Mouse (Mus musculus) limb, embryonic 10.5 days (tissue): ENCODE data around the gene Dusp15. TPM values are rescaled to one million over a fixed set of nuclear protein-coding genes. Genes with fewer than 3 reads are reported as not detected.

ENCODE experiments used
- DNase-seq: peaks from one replicate; pipeline ENCODE4 v3.0.0-alpha.2; 2017; ENCODE audit warnings: low spot score
- H3K27ac ChIP-seq: fragments of 300-500 bp; sonication (generic); 2 replicates; pipeline ENCODE4 v1.5.1; 2016; ENCODE audit warnings: mild to moderate bottlenecking
- H3K27me3 ChIP-seq: fragments of 300-500 bp; sonication (generic); 2 replicates; pipeline ENCODE4 v1.6.1; 2016; ENCODE audit warnings: low read depth, mild to moderate bottlenecking; ENCODE audit not compliant: poor library complexity, severe bottlenecking
- H3K36me3 ChIP-seq: fragments of 300-500 bp; sonication (generic); 2 replicates; pipeline ENCODE4 v1.6.1; 2016; ENCODE audit warnings: mild to moderate bottlenecking, moderate library complexity
- H3K4me1 ChIP-seq: fragments of 300-500 bp; sonication (generic); 2 replicates; pipeline ENCODE4 v1.6.1; 2016
- H3K4me3 ChIP-seq: fragments of 300-500 bp; sonication (generic); 2 replicates; pipeline ENCODE4 v1.5.1; 2016; ENCODE audit warnings: mild to moderate bottlenecking, moderate library complexity
- H3K9me3 ChIP-seq: fragments of 300-500 bp; sonication (generic); replicated peaks from 2 replicates; pipeline ENCODE4 v1.6.1; 2016; ENCODE audit warnings: mild to moderate bottlenecking
- WGBS: fragments of 180-500 bp; shearing (Covaris S2); methylation state at CpG from one replicate; pipeline ENCODE4 v1.1.7; 2016; 5-methylcytosine and 5-hydroxymethylcytosine counted together
- polyA plus RNA-seq: library from polyadenylated mRNA; unstranded; fragments of >200 nt; fragmentation: Nextera tagmentation; extraction: Ambion mirVana; gene quantifications from 2 replicates; pipeline ENCODE4 v1.2.1, GENCODE M21; 2016

The Dusp15 gene
- polyA plus RNA-seq = 0.58 and 0.68 TPM in 2 replicates

GRCm38 (mm10) chr2:152951065-152951849, at the start of gene Dusp15:
Gene Dusp15, minus strand, starts transcription at chr2:152951698.
- peak within 1 kb of the TSS; percentile 81 for H3K27ac ChIP-seq
- H3K9me3 ChIP-seq = no peaks in the 10 kb centered on the region
- peaks cover 32% of the 10 kb centered on the region for H3K4me1 ChIP-seq
- DNase-seq = peak; percentile 69
- no peaks in the 10 kb centered on the region for H3K36me3 ChIP-seq
- H3K27me3 ChIP-seq = peaks cover 86% of the 10 kb centered on the region
- 2% methylated on average over 54 of the region's 54 CpGs for WGBS
- peak within 1 kb of the TSS; percentile 65 for H3K4me3 ChIP-seq

GRCm38 (mm10) chr2:152997046-152997445, 45.5 kb upstream of the Dusp15 start:
- H3K27me3 ChIP-seq = no peaks in the 10 kb centered on the region; the same call in 1 of the 2 replicates
- no peaks in the 10 kb centered on the region for H3K4me1 ChIP-seq
- no peak for DNase-seq
- H3K4me3 ChIP-seq = no peak overlapping the region
- H3K36me3 ChIP-seq = no peaks in the 10 kb centered on the region
- 67% methylated on average over 4 of the region's 4 CpGs for WGBS
- no peaks in the 10 kb centered on the region for H3K9me3 ChIP-seq
- no peak overlapping the region for H3K27ac ChIP-seq

GRCm38 (mm10) chr2:152991529-152991928, 40.0 kb upstream of the Dusp15 start:
- WGBS = 90% methylated on average over 9 of the region's 9 CpGs

DNA sequence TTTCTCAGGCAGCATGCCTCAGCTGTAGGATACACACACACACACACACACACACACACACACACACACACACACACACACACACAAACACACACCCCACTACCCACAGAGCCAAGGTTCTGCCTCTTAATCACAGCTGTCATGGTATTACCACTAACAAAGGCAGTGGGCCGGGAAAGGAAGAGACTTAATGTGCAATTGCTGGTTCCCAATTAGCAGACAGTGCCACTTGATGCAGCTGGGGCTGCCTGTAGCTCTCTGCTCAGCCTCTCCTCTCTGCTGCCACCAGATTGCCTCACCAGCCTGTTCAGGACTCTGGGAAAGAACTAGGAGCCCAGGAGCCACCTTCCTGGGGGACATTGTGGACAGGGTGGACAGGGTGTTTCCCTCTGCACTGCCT, 34.1 kb upstream of the Dusp15 start:
- DNase-seq = no peak

More at GRCm38 (mm10) chr2:152991529-152991928, 40.0 kb upstream of the Dusp15 start:
- no peak overlapping the region for H3K27ac ChIP-seq
- DNase-seq = no peak
- H3K4me1 ChIP-seq = no peaks in the 10 kb centered on the region
- H3K27me3 ChIP-seq = no peaks in the 10 kb centered on the region
- no peaks in the 10 kb centered on the region for H3K36me3 ChIP-seq
- H3K4me3 ChIP-seq = no peak overlapping the region
- no peaks in the 10 kb centered on the region for H3K9me3 ChIP-seq

GRCm38 (mm10) chr2:152976991-152977390, 25.5 kb upstream of the Dusp15 start:
- Histone ChIP-seq H3K4me3 (no peak overlapping the region), H3K27me3 (0 out of 2 replicates have a peak, but pooled peaks cover 5% of the 10 kb centered on the region), H3K36me3 (no peaks in the 10 kb centered on the region), H3K4me1 (no peaks in the 10 kb centered on the region), H3K9me3 (no peaks in the 10 kb centered on the region), H3K27ac (no peak overlapping the region)
- 64% methylated on average over 3 of the region's 3 CpGs for WGBS
- no peak for DNase-seq

More for the DNA sequence above, 34.1 kb upstream of the Dusp15 start:
- Histone ChIP-seq H3K36me3 (no peaks in the 10 kb centered on the region), H3K27ac (no peak overlapping the region), H3K4me3 (no peak overlapping the region), H3K9me3 (no peaks in the 10 kb centered on the region), H3K27me3 (peaks cover 6% of the 10 kb centered on the region; the same call in 1 of the 2 replicates), H3K4me1 (peaks cover 3% of the 10 kb centered on the region; the same call in 1 of the 2 replicates)
- 48% methylated on average over 1 of the region's 1 CpGs for WGBS

DNA sequence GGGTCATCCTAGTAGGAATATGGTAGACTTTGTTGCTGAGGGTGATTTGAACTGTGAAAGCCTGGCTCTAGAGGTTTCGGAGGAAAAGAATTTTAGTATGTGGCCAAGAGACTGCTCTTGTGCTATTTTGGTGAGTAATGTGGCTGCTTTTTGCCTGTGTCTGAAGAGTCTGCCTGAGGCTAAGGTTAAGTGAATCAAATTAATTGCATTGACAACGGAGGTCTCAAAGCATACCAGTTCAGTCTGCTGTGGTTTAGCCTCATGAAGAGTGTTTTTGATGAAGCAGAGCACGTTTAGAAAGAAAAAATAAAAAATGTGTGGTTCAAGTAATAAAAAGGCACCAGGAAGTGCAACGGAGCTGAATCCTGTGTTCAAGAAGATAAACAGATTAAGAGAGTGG, 14.1 kb upstream of the Dusp15 start:
- no peak overlapping the region for H3K4me3 ChIP-seq
- no peaks in the 10 kb centered on the region for H3K9me3 ChIP-seq
- 75% methylated on average over 4 of the region's 4 CpGs for WGBS
- H3K27ac ChIP-seq = no peak overlapping the region
- DNase-seq = no peak
- no peaks in the 10 kb centered on the region for H3K36me3 ChIP-seq
- no peaks in the 10 kb centered on the region for H3K27me3 ChIP-seq
- H3K4me1 ChIP-seq = peaks cover 5% of the 10 kb centered on the region; the same call in 1 of the 2 replicates

DNA sequence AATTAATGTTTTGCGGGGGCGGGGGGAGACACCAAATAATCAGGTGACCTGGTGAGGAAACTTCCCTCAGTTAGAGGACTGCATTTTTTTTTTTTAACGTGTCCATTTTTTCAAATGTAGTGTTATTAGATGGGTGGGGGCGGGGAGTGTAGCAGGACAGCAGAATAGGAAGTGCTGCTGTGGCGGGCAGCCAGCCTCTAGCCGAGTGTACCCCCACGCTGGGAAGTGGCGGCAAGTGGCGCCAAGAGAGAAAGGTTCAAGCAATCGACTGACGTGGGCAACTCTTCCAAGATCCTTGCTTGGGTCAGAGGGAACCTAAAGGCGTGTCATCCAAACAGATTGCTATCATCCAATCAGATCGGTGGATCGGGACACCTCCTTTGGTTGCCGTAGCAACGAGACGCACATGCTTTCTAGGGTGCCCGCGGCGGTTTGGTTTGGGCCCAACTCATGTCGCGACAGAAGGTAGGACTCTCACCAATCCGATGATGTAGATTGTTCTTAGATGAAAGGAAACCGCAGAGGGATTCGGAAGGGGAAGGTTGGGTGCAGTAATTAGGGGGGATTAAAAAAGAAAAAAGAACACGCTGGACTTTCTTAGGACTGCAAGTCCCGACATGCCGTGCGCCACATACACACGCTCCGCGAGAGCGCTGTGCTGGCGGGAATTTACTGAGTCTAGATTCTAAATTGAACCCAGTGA, 10.7 kb upstream of the Dusp15 start, which contains the start of gene Ttll9:
Gene Ttll9, plus strand, starts transcription at position 395 of the 703 bp plus-strand sequence.
- H3K4me1 ChIP-seq = peaks cover 5% of the 10 kb centered on the region; the same call in 1 of the 2 replicates
- WGBS = 2% methylated on average over 34 of the region's 34 CpGs
- H3K27ac ChIP-seq = peak within 1 kb of the TSS; percentile 72
- H3K27me3 ChIP-seq = no peaks in the 10 kb centered on the region
- H3K36me3 ChIP-seq = no peaks in the 10 kb centered on the region
- H3K4me3 ChIP-seq = peak within 1 kb of the TSS; percentile 56
- DNase-seq = peak; percentile 80
- H3K9me3 ChIP-seq = no peaks in the 10 kb centered on the region

DNA sequence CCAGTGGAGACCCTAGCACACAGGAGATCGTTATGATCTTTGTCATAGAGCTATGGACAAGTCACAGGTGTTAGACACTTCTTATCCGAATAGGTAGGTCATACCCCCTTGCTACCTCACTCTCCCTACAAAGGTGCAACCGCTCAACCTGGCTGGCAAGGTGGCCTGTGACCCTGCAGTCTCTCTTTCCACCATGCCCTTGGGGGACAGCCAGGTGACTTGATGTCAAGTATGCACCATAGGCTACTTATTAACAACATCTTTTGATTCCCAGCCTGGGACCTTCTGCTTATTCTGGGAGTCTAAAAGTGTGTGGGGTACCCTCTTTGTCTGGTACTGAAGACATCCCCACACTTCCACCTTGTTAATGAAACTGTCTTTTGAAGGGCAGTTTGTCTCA, 6.6 kb upstream of the Dusp15 start:
- H3K4me3 ChIP-seq = no peak overlapping the region
- WGBS = 81% methylated on average over 3 of the region's 3 CpGs
- H3K36me3 ChIP-seq = no peaks in the 10 kb centered on the region
- peaks cover 26% of the 10 kb centered on the region for H3K27me3 ChIP-seq
- peaks cover 10% of the 10 kb centered on the region for H3K4me1 ChIP-seq
- H3K9me3 ChIP-seq = no peaks in the 10 kb centered on the region
- DNase-seq = no peak
- H3K27ac ChIP-seq = no peak overlapping the region

- peaks cover 29% of the 10 kb centered on the region for H3K4me1 ChIP-seq
- H3K27ac ChIP-seq = peak overlapping the region; percentile 81
- H3K9me3 ChIP-seq = no peaks in the 10 kb centered on the region
- H3K4me3 ChIP-seq = peak overlapping the region; percentile 65
- DNase-seq = no peak
- H3K27me3 ChIP-seq = peaks cover 84% of the 10 kb centered on the region
- H3K36me3 ChIP-seq = no peaks in the 10 kb centered on the region
- 27% methylated on average over 13 of the region's 13 CpGs for WGBS
Observed at GRCm38 (mm10) chr2:152951850-152952720, 587 bp upstream of the Dusp15 start.

GRCm38 (mm10) chr2:152950358-152951064, 987 bp downstream of the Dusp15 start:
- Histone ChIP-seq H3K4me3 (peak overlapping the region; percentile 65), H3K27ac (0 out of 2 replicates have a peak overlapping the region, but pooled peaks have one; percentile 81), H3K4me1 (peaks cover 32% of the 10 kb centered on the region), H3K9me3 (no peaks in the 10 kb centered on the region), H3K27me3 (peaks cover 87% of the 10 kb centered on the region), H3K36me3 (no peaks in the 10 kb centered on the region)
- 42% methylated on average over 11 of the region's 11 CpGs for WGBS
- no peak for DNase-seq

- Histone ChIP-seq H3K4me1 (peaks cover 30% of the 10 kb centered on the region), H3K9me3 (no peaks in the 10 kb centered on the region), H3K36me3 (no peaks in the 10 kb centered on the region), H3K27me3 (peaks cover 94% of the 10 kb centered on the region), H3K4me3 (no peak overlapping the region), H3K27ac (no peak overlapping the region)
- WGBS = 76% methylated on average over 5 of the region's 5 CpGs
- no peak for DNase-seq
Observed at GRCm38 (mm10) chr2:152948438-152949020, 3.0 kb downstream of the Dusp15 start.
